Mouse (Mus musculus): ENCODE data around the gene Ppp4r4.
"Not testable (repeated sequence)": the region's sequence is repeated elsewhere in the genome, so short reads cannot be mapped to it uniquely, and the experiment has no call there.

Gene Ppp4r4

DNA sequence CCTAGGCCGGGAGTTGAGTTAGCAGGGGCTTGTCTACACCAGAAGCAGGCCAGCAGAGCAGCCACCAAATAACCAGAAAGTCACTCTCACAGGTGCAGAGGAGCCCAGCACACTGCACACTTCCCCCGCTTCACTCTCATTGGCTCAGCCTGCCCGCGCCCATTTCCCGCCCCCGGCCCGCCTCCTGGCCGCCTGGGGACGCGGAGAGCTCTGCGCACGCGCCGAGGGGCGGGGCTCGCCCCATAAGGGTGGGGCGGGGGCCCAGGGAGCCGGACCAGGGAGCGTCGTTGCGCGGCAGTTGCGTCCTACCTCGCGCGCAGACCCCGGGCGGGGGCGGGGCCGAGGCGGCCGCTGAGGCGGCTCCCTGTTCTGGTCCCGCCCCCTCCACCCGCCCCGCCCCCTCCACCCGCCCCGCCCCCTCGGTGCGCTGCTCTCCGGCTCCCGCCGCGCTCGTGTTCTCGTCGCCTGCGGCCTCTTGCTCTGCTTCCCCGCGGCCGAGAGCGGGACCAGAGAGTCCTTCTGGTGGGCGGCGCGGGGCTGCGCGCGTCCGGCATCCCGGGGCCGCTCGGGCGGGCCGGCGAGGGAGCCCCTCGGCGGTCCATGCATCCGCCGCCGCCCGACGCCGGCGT lies at the start of gene Ppp4r4:
Gene Ppp4r4 (plus strand): TSS at position 264 of the 629 bp plus-strand sequence.
- peak; percentile 78 to 80 for DNase-seq

DNA sequence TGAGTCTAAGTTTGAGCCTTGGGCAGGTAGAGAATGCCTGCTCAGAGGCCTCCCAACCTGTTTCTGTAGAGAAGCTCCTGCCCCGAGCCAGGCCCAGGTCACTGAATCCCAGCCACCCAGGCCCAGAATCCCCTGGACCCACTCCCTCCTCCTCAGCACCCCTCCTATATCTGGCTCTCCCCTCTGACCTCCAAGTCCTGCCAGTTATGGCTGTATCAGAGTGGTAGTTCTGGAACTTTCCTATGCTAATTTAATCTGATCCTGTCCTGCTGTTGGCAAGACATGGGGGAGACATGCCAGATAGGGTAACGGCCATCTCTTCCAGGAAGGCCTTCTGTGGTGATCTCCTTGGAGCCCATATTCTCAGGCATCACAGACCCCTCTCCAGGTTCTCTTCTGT lies 49.3 kb upstream of the Ppp4r4 start:
- DNase-seq = no peak

DNA sequence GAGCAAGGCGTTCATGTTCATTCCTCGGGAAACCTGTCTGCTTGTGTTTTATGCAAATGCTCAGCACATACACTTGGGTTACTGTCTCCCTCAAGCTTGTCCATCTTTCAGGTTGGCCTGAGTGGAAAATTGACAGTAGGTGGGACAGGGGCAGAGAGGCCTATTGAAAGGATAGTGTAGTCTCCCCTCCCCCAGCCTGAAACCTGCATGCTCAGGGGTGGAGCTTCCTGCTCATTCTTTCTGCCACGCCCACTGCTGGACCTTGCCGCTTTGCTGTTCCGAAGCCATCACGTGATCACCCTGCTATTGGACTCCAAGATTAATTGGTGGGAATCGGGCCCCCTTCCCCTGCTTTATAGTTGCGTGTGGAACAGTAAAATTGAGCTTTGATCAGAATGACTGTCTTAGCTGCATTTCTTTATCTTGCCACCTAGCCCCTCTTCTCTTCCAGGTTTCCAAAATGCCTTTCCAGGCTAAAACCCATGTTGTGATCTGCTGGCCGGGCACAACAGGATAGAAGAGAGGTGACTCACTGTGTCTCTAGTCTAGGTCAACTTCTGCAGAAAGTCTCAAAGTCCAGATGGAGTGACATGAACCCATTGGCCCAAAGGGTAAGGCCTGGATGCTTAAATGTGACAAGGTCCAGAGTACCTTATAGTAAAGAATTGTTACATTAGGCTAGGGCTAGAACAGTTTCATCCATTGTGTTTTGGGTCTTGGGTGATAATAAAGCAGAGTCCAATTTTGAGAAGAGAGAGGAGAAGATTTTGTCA lies 47.7 kb upstream of the Ppp4r4 start:
- DNase-seq = not testable (repeated sequence)

DNA sequence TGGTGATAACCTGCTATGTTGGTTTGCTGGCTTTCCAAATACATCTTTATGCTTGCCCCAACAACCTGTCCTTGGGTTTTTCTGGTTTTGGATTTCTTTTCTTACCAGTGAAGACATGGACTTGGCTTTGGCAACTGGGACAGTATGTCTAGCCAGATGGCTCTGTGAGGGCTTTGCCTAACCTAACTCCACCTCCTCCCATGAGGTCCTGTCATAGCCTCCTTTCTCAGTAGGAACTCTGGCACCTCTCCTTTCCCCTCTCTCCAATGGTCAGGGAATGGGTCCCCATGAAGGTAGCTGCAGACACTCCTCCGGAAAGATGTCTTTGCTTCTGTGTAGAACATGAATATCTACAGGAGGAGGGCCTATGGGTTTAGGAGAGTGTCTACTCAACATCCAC lies 45.4 kb upstream of the Ppp4r4 start:
- DNase-seq = no peak

DNA sequence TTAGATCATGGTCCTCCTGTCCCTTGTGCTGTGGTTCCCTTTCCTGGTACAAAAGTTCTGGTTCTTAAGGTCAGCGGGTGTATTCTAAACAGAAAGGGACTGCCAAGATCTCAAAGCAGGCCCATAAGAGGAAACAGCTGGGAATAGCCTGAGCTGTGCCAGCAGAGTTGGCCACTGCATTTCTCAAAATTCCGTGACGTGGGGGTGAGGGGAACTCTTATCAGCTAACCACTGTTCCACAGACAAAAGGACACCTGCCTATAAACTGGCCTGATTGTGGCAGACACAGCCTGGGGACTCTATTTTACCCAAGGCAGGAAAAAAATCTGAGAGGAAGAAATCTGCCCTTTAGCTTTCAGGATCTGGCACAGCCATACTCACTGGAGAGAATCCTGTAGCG lies 44.8 kb upstream of the Ppp4r4 start:
- DNase-seq = no peak

DNA sequence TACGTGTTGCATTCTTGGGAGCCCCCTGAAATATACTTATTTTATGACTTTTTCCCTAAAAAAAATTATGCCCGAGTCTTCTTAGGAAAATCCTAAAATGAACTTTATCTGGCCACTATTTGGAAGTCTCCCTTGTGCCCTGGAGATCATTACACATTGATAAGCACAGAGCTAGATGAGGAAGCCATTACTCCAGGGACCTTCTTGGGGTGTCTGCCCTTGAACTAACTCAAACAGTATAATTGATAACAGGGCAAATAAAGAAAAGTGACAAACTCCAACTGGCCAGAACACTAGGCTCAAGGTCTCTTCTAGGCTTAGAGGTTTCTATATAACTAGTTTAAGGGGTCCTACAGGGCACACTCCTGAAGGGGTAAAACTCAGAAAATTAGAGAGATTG lies 44.3 kb upstream of the Ppp4r4 start:
- no peak for DNase-seq

DNA sequence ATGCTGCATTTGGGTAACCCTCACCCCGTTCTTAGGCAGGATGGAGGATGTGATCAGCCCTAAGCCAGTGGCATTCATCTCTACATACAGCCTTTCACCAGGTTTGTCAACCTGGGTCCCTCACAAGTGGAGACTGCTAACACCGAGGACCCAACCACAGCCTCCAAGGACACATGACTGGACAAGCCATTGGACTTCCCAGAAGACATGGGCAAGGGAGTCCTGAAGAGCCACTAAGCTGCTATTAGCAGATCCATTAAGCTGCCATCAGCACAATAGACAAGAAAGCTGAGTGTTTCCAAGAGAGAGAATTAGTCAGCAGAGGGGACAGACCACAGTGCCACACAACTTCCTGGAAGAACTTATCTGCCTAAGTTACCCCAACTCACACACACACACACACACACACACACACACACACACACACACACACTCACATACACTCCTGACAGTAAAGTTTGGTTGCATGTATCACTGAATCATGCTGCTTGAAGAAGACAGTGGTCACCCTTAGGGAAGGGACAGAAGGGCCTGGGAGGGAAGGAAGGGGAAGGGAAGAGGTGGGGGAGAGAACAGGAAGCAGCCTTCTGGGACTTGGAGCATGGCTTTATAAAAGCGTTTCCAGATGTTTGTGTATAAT lies 40.9 kb upstream of the Ppp4r4 start:
- no peak for DNase-seq

DNA sequence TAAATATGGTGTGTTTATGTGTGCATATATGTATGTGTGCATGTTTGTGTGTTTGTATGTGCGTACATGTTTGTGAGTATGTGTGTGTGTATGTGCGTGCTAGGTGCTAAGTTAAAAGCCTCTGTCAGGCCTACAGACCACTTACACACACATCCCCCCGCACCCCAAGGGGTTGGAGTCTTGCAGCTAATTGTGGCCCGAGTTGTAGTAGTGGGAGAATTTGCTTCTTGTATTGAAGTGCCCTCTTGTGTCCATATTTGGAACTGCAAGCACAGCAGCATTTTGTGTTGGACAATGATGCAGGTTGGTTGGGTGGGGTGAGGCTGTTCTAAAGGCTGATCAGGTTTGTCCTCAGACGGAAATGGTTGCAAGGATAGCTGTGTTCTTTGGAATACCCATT lies 39.3 kb upstream of the Ppp4r4 start:
- DNase-seq = peak; percentile 14 to 43

DNA sequence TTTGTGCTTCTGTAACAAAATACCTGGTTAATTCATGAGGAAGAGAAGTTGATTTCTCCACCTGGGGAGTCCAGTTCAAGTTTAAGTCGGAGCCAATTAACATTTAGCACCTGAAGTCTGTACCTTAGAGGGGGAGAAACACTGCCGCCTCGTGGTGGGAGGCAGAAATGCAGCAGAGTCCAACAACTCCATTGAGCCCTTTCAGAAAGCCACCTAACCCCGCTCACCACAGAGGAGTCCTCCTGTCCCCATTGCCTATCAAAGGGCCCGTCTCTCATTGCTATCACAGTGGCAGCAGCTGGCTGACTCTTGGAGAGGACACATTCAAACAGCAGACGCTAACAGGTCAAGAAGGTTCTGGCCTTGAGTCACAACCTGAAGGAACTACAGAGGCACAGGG lies 37.6 kb upstream of the Ppp4r4 start:
- DNase-seq = peak; percentile 21 to 33

DNA sequence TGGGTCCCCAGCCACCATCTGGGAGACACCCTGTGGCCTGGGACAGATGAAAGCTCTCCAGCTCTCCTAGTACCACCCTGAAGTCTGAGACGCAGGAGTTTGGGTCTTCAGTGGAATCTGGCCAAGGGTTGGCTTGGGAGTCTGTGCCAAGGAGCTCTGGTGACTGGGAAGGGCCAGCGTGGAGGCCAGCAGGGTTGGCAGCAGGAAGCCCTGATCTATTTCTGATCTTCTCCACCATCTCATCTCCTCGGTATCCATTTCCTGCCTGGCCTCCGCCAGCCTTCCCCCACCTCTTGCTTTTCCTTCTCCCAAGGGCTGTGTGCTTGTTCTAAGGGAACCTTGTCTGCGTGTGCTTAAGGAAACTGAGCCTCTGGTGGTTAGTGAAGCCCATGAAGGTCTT lies 33.3 kb upstream of the Ppp4r4 start:
- DNase-seq = no peak

DNA sequence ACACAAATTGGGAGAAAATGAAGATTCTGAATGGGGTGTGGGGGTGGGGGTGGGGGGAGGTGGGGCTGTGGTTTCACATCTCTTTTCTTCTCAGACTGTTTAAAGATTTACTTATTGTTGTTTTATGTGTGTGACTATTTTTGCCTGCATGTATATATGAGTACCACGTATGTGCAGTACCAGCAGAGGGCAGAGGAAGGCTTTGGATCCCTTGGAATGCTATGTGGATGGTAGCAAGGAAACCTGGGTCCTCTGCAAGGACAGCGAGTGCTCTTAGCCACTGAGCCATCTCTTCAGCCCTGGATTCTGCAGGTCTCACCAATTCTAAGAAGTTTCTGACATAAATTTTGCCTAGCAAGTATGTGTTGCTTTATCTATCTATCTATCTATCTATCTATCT lies 32.8 kb upstream of the Ppp4r4 start:
- no peak for DNase-seq

DNA sequence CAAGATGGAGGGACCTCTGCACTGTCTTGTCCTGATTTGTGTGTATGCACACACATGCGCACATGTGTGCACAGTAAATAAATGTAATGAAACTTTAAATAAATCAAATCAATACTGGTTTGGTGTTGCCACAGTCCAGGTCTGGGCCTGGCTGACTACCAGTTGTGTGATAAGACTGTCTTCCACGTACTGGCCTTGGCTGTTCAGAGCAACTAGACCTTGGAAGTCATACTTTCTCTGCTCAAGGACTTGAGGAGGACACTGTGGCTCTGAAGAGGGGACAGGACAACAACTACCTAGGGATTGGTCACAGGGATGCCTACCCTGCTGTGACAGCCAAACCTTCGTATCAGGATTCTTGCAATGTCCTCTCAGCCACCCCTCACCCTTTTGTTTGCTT lies 28.8 kb upstream of the Ppp4r4 start:
- no peak for DNase-seq

DNA sequence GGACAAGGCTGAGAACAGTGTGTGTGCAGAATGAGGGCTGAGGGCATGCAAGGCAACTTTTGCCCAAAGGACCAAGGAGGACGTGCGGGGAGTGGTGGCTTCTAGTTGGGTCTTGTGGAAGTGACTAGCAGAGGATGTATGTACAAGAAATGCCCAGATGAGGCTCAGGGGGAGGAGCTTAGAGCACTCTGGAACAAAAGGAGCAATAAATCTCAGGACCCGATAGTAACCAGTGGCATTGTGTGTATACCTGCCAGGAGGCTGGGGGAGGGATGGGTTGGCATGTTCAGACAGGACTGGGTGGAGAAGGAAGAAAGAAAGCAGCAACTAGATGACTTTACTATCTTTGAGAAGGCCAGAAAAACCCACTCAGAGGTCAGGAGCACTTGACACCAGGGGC lies 27.7 kb upstream of the Ppp4r4 start:
- no peak for DNase-seq

DNA sequence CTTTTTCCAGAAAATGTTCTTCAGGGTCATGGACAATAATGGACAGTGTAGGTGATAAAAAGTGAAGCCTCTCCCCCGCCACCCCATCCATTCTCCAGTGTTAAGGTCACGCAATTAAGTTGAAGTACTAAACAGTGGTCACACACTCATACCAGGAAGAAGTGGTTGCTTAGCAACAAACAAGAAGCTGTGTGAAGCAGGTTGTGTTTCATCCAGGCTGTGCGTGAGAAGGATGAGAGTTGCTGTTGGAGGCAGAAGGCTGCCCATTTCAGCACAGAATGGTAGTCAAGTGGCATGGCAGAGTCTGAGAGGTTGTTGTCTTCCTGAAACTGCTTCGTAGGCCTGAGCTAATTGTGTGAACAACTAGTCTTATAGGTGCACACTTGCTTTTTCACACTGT lies 23.7 kb upstream of the Ppp4r4 start:
- no peak for DNase-seq

DNA sequence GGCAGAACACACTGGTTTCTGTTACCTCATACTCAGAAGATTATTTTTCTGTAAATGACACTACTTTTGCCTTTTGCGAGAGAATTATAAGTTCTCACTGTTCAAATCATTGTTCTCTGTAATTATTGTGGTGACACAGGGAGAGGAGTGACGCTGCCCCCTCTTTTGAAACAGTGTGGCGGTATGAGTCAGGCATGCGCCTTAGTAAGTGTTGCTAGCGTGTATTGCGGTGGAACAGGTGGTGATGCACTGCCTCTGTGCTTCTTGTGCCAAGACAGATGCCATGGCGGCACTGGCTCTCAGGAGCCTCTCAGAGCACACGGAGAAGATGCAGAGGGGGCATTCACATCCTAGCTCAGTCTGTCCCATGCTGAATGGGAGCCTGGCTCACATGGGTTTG lies 22.2 kb upstream of the Ppp4r4 start:
- DNase-seq = no peak

DNA sequence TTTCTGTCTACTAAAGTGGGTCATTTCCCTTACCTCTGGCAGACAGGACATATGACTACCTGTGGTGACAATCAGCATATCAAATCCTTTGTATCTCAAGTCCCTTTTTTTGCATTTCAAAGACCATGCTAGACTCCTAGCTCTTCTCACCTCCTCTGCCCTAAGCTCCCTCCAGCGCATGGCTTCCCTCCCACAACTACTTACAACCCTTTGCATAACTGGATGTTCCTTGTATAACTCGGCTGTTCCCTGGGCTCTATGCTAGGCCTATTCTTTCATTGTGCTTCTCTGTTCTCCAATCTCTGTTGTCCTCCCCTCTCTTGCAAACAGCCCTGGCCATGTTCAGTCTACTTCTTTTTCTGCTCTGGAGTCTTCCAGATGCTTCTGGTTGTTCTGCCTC lies 20.5 kb upstream of the Ppp4r4 start:
- no peak for DNase-seq

DNA sequence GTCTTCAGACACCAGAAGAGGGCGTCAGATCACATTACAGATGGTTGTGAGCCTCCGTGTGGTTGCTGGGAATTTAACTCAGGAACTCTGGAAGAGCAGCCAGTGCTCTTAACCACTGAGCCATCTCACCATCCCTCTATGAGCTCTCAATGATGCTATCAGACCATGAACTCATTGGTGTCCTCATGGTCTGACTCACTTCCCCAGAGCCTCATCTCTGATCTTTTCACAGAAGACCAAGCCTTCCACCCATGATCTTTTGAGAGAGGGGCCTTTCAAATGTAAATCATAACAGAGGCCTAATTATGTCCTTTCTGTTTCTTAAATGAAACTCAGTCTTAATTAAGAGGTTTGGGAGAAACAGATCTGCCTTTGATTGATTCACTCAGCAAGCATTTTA lies 19.0 kb upstream of the Ppp4r4 start:
- DNase-seq = no peak

DNA sequence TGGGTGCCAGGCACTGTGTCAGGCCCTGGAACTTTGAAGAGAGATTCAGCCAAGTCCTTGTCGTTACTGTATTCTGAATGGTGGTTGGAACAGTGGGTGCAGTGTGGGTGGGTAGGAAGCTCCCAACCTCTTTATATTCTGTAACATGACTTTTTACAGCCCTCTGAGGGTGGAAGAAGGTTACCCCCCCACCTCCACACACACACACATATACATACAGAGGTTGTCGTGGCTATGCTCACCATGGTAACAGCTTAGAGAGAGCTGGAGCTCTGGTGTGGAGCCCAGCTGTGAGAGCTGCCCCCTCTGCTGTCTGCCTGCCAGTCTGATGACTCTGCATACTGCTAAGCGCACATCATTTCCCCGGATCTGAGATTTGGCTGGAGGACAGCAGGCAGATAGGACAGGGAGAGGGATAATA lies 18.6 kb upstream of the Ppp4r4 start:
- DNase-seq = no peak

DNA sequence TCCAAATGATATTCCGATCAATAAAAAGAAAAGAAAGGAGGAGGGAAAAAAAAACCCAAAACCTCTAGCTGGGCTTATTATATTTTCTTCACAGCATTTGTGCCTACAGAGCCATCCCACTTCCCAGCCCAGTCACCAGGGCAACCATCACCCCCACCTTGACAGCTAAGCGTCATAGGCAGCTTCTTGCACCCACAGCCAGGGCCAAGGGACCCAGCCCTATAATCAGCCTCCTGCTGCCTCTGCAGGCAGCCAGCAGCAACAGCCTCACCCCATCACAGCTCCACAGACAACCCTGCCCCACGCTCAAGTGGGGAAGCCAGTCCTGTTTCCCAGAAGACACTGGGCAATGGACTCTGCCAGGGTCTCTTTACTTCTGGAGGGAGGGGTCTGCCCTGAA lies 17.7 kb upstream of the Ppp4r4 start:
- DNase-seq = no peak

DNA sequence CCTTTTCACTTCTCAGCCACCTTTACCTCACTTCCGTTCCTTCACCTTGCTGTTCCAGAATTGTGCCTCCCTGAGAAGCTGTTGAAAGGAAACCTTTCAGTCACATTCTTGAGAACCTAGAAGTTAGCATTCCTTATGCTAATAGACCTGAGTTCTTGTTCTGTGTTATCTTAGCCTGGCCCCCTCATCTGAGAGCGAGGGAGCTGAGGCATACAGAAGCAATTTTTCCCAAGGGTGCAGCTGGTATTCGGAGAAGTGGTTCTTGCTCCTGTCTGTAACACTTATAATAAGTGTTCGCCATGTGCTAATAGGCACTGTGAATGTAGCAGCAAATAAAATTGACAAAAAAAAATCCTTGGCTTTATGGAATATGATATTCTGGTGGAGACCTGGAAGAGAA lies 16.4 kb upstream of the Ppp4r4 start:
- no peak for DNase-seq

DNA sequence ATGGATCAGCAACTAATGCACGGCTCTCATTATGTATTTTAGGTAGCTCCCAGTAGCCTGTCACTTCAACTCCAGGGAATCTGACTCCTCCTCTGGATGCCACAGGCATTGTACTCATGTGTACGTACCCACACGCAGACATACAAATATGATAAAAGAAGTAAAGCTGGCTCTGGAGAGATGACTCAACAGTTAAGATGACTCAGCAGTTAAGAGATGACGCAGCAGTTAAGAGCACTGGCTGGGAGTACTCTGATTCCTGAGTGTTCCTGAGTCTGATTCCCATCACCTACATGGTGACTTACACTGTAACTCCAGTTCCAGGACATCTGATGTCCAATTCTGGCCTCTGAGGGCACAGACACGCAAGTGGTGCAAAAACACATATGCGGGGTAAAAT lies 13.4 kb upstream of the Ppp4r4 start:
- DNase-seq = no peak

DNA sequence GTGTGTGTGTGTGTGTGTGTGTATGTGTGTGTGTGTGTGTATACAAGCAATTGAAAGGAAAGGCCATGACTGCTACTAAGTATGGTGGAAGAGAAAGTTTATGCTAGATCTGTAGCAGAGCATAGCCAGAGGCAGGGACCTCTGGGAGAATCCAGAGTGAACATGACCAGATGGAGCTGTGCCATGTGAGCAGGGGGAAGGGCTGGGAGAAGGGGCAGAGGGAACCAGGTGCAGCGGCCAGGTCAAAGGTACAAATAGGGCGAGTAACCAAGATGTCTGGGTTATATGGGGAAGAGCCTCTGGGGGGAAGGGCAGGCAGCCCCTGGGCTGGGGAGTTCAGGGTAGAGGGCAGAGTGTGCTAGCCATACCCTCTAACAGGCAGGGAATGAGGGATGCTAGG lies 1.5 kb upstream of the Ppp4r4 start:
- DNase-seq = no peak

DNA sequence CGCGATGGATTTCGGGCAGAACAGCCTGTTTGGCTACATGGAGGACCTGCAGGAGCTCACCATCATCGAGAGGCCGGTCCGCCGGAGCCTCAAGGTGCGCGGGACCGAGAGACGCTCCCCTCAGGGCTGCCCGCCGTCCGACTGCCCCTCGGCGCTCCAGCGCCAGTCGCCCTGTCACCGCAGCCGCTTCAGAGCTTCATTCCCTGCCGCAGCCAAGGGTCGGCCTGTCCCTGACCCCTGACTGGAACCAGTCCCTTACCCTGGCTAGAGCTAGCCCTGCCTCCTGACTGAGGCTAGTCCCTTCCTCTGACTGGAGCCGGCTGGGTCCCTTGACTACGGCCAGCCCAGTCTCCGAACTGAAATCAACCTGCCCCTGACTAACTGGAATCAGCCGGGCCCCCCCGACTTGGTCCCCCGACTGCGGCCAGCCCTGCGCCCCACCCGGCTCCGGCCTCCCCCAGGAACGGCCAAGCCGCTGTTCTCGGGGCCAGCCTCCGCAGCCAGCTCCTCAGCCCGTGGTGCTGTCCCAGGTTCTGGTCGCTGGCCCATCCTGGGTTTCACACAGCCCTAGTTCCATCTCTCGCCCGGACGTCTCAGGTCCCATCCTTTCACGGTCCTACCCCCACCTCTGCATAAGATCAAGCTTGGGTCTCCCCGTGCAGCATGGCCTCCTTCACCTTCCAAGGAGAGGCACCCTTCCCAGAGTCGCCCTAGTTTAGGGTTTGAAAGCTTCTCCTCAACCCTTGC lies 739 bp downstream of the Ppp4r4 start:
- DNase-seq = peak; percentile 9 to 41

DNA sequence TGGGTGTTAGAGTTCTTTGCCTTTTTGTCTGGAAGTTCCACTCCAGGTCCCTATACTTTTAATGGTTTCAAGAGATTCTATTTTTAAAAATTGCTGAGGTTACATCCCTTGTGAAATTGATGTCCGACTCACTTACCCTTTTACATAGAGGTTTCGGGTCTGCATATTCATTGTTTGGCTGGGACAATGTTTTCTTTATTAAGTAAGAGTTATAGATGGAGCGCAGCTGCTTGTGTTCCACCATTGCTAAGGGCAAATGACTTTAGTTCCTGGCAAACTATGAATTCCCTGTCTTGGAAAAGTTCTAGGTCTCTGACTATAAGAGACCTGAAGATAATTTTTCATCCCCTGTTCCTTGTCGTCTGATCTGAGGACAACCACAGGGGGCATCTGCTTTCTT lies 8.3 kb downstream of the Ppp4r4 start:
- DNase-seq = no peak

Measured in thymus, adult 18-20 months (tissue).